Mouse (Mus musculus): ENCODE measurements around the gene Tspan18.

- TF ChIP-seq CTCF (conservative IDR thresholded peaks at IDR 0.05; ENCODE audit: low read length): no peak
- TF ChIP-seq POU5F1 (IDR thresholded peaks at IDR 0.05; ENCODE audit: borderline replicate concordance, low read length): no peak
Measured at GRCm38 (mm10) chr2:93318781-93319349, 15.4 kb downstream of the Tspan18 start.
